1 mouse cellular context compared by ENCODE assay signal in the genomic region with DNA sequence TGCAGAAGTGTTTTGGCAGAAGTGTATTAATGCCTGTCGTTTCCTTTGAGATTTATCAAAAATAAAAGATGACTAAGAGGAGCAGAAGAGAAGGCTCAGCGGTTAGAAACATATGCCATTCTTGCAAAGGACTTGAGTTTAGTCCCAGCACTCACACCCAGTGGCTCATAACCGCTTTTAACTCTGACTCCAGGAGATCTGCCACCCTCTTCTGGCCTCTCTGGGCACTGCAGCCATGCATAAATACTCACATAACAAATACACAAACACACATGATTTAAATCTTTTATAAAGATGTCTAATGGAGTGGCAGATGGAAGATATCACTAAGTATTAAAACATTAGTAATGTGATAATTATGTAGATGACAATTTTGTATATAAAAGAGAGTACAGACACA.
TF ChIP-seq lines count a peak whose summit lies in the region.

No protein-coding gene starts in this region.

TF ChIP-seq in MEL, 35 proteins besides CTCF, POLR2A, EP300 and RAD21:
- TF ChIP-seq HCFC1 (IDR thresholded peaks at IDR 0.05; ENCODE audit: low read depth, low read length) (no peak), SMC3 (IDR thresholded peaks at IDR 0.05; ENCODE audit: low read depth, low read length) (peak; percentile 37)
